Mouse (Mus musculus) kidney, embryonic 16.5 days (tissue): ENCODE data around the gene Clk2. TPM values are rescaled to one million over a fixed set of nuclear protein-coding genes. Genes with fewer than 3 reads are reported as not detected.

ENCODE experiments used
- ATAC-seq: fragments of 200-750 bp; cut with Nextera tagmentation; 2 replicates; pipeline ENCODE4 v1.8.0; 2017; ENCODE audit warnings: moderate TSS enrichment; ENCODE audit not compliant: low FRiP score, low TSS enrichment
- H3K27ac ChIP-seq: fragments of 300-500 bp; sonication (generic); 2 replicates; pipeline ENCODE4 v1.5.1; 2014; ENCODE audit warnings: low read length
- H3K27me3 ChIP-seq: fragments of 300-500 bp; sonication (generic); 2 replicates; pipeline ENCODE4 v1.6.1; 2014; ENCODE audit warnings: low read length, control low read depth, mixed read lengths; ENCODE audit not compliant: insufficient read depth
- H3K36me3 ChIP-seq: fragments of 300-500 bp; sonication (generic); 2 replicates; pipeline ENCODE4 v1.6.1; 2014; ENCODE audit warnings: low read length, control low read depth, mixed read lengths; ENCODE audit not compliant: insufficient read depth
- H3K4me1 ChIP-seq: fragments of 300-500 bp; sonication (generic); 2 replicates; pipeline ENCODE4 v1.6.1; 2014; ENCODE audit warnings: low read length, control low read depth, mixed read lengths; ENCODE audit not compliant: insufficient read depth
- H3K4me2 ChIP-seq: fragments of 300-500 bp; sonication (generic); replicated peaks from 2 replicates; pipeline ENCODE4 v1.6.1; 2014; ENCODE audit warnings: low read depth, low read length
- H3K4me3 ChIP-seq: fragments of 300-500 bp; sonication (generic); 2 replicates; pipeline ENCODE4 v1.5.1; 2014; ENCODE audit warnings: mild to moderate bottlenecking, low read length
- H3K9ac ChIP-seq: fragments of 300-500 bp; sonication (generic); replicated peaks from 2 replicates; pipeline ENCODE4 v1.6.1; 2014; ENCODE audit warnings: low read length
- H3K9me3 ChIP-seq: fragments of 300-500 bp; sonication (generic); 2 replicates; pipeline ENCODE4 v1.6.1; 2016; ENCODE audit warnings: low read length, control low read depth
- WGBS: fragments of 180-500 bp; shearing (Covaris S2); extraction: QIAGEN DNeasy Blood & Tissue Kit; methylation state at CpG from one replicate; pipeline ENCODE4 v1.1.7; 2014; 5-methylcytosine and 5-hydroxymethylcytosine counted together
- polyA plus RNA-seq: library from polyadenylated mRNA; unstranded; fragments of >200 nt; fragmentation: Nextera tagmentation; extraction: Ambion mirVana; gene quantifications from 2 replicates; pipeline ENCODE4 v1.2.1, GENCODE M21; 2015

Gene Clk2
- polyA plus RNA-seq, 1 experiment from 2014 or later = 29.1 TPM

DNA sequence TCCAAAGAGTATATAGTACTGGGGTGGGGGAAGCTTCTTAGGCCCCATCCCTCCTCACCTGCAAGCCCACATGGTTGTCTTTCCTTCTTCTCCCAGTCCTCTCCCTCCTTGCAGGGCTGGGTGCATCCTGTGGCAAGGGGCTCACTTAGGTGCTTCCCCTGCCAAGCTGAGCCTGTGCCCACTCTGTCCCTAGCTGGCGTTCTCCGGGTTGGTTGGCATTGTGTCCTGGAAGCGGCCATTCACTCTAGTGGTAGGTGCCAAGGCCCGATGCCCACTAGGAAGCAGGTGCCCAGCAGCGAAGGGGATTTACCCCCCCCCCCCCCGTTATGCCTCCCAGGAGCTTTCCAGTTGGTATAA lies 19.3 kb downstream of the Clk2 start:
- Histone ChIP-seq H3K9ac (peak overlapping the region; percentile 92), H3K4me3 (peak overlapping the region; percentile 71), H3K4me2 (peak overlapping the region; percentile 97), H3K27ac (peak overlapping the region; percentile 78), H3K4me1 (peaks cover 55% of the 10 kb centered on the region), H3K27me3 (no peaks in the 10 kb centered on the region), H3K36me3 (peaks cover 35% of the 10 kb centered on the region), H3K9me3 (no peaks in the 10 kb centered on the region)
- WGBS = 61% methylated on average over 6 of the region's 6 CpGs
- no peak for ATAC-seq

DNA sequence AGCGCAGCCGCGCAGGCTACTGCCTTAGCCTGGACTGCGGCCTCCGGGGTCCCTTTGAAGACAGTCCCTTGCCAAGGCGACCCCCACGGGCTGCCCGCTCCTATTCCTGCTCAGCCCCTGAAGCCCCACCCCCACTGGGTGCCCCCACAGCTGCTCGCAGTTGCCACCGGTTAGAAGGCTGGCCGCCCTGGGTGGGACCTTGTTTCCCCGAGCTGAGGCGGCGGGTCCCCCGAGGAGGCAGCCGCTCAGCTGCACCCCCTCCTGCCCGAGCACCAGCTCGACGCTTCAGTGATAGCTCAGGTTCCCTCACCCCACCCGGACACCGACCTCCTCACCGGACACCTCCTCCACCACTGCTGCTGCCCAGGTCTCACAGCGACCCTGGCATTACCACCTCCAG lies 22.6 kb downstream of the Clk2 start:
- peak overlapping the region; percentile 52 for H3K9ac ChIP-seq
- no peaks in the 10 kb centered on the region for H3K9me3 ChIP-seq
- H3K4me3 ChIP-seq = no peak overlapping the region
- ATAC-seq = no peak
- H3K4me1 ChIP-seq = peaks cover 53% of the 10 kb centered on the region
- peak overlapping the region; percentile 33 for H3K4me2 ChIP-seq
- 0 out of 2 replicates have a peak overlapping the region, but pooled peaks have one; percentile 37 for H3K27ac ChIP-seq
- H3K27me3 ChIP-seq = no peaks in the 10 kb centered on the region
- H3K36me3 ChIP-seq = peaks cover 5% of the 10 kb centered on the region; the same call in 1 of the 2 replicates
- 31% methylated on average over 23 of the region's 23 CpGs for WGBS

DNA sequence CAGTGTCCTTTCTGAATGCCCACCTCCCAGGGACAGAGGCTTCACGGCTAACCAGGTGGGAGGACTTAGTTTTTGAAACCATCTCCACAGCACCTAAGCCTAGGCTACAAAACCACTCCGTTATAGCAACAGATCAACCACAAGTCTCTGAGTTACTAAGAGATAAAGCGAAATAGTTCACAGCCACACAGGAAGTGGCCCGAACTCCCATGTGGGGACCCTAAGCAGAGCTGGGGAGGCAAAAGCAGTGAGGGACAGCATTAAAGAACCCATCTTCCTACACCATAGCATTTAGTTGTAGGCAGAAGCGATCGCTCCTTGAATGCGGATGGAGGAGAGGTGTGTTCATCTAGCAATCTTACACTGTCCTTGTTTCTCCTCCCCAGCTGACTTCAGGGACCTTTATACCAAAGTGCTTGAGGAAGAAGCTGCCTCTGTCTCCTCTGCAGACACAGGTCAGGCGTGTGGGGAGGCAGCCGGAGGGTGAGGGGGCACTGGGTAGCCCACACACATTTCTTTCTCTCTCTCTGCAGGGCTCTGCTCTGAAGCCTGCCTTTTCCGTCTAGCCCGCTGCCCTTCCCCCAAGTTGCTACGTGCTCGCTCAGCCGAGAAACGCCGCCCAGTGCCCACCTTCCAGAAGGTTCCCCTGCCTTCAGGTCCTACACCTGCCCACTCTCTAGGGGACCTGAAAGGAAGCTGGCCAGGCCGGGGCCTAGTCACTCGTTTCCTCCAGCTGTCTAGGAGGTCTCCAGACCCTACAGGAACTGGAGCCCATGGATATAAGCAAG lies 23.3 kb downstream of the Clk2 start:
- WGBS = 59% methylated on average over 18 of the region's 18 CpGs
- ATAC-seq = no peak
- H3K4me1 ChIP-seq = peaks cover 50% of the 10 kb centered on the region
- peak overlapping the region; percentile 52 for H3K9ac ChIP-seq
- no peak overlapping the region for H3K4me3 ChIP-seq
- peak overlapping the region; percentile 37; the same call in 1 of the 2 replicates for H3K27ac ChIP-seq
- H3K27me3 ChIP-seq = no peaks in the 10 kb centered on the region
- no peaks in the 10 kb centered on the region for H3K9me3 ChIP-seq
- H3K4me2 ChIP-seq = peak overlapping the region; percentile 33; the same call in 1 of the 2 replicates
- 0 out of 2 replicates have a peak, but pooled peaks cover 2% of the 10 kb centered on the region for H3K36me3 ChIP-seq

DNA sequence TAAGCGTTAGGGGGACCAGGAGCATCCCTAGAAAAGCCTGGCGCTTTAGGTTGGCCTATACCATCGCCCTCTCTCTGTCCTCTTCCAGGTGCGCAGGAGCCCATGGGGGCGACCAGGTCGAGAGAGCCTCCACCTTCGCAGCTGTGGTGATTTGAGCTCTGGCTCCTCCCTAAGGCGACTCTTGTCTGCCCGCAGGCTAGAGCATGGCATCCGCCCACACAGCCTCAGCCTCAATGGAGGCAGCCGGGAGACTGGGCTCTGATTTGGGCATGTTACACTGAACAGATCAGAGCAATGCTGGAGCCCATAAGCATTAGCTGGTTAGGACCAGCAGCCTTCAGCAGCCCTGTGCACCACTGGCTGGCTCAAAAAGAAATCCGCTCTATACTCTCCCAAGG lies 23.9 kb downstream of the Clk2 start:
- Histone ChIP-seq H3K27ac (peak overlapping the region; percentile 37; the same call in 1 of the 2 replicates), H3K4me1 (peaks cover 49% of the 10 kb centered on the region), H3K4me2 (peak overlapping the region; percentile 25; the same call in 1 of the 2 replicates), H3K9ac (0 out of 2 replicates have a peak overlapping the region, but pooled peaks have one; percentile 17), H3K4me3 (no peak overlapping the region), H3K27me3 (no peaks in the 10 kb centered on the region), H3K36me3 (0 out of 2 replicates have a peak, but pooled peaks cover 2% of the 10 kb centered on the region), H3K9me3 (no peaks in the 10 kb centered on the region)
- 56% methylated on average over 12 of the region's 12 CpGs for WGBS
- 0 out of 2 replicates have a peak, but pooled peaks have one; percentile 5 for ATAC-seq

DNA sequence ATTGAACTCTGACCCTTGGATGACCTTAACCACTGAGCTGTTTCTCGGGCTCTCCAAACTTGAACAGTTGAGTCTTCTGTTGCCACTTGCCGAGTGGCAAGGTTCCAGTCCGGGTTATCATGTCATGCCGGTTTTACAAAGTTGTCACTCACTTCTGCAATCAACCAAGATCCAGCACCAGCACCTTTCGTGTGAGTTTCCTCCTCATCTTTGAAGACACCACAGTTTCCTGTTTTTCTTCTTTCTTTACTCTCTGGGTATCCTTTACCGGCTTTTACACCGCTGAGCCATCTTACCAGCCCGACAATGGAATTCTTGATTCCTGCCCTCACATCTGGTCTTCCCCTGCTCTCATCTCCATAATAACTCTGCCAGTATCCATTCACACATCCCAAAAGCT lies 25.8 kb downstream of the Clk2 start:
- Histone ChIP-seq H3K27me3 (no peaks in the 10 kb centered on the region), H3K9ac (no peak overlapping the region), H3K4me1 (peaks cover 30% of the 10 kb centered on the region), H3K9me3 (no peaks in the 10 kb centered on the region), H3K4me3 (no peak overlapping the region), H3K36me3 (0 out of 2 replicates have a peak, but pooled peaks cover 2% of the 10 kb centered on the region), H3K4me2 (no peak overlapping the region), H3K27ac (no peak overlapping the region)
- 83% methylated on average over 8 of the region's 8 CpGs for WGBS
- ATAC-seq = no peak

DNA sequence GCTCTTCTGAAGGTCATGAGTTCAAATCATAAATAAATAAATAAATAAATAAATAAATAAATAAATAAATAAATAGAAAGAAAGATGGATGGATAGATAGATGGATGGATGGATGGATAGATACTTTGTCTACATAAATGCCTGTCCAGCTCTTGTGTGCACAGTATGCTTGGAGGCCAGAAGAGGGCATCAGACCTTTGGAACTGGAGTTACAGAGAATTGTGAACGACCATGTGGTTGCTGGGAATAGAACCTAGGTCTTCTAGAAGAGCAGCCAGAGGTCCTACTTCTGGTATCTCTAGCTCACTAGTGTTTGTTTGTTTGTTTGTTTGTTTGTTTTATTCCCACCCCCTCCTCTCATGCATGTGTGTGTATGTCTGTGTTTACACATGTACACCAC lies 28.8 kb downstream of the Clk2 start:
- Histone ChIP-seq H3K9me3 (no peaks in the 10 kb centered on the region), H3K27me3 (no peaks in the 10 kb centered on the region), H3K4me1 (peaks cover 15% of the 10 kb centered on the region), H3K4me3 (no peak overlapping the region), H3K4me2 (no peak overlapping the region), H3K9ac (no peak overlapping the region), H3K36me3 (no peaks in the 10 kb centered on the region), H3K27ac (no peak overlapping the region)
- WGBS = 74% methylated on average over 1 of the region's 1 CpGs
- ATAC-seq = no peak

DNA sequence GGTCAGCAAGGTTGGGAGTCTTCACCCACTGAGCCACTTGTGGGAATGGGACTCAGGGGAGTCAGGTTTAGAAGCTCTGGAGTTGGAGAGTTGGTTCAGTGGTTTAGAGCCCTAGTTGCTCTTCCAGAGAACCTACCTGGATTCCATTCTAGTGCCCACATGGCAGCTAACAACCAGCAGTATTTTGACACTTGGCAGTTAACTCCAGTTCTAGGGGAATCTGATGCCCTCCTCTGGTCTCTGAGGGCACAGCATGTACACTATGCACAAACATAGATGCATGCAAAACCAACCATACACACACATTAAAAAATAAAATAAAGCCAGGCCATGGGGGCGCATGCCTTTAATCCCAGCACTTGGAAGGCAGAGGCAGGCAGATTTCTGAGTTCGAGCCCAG lies 29.3 kb downstream of the Clk2 start:
- Histone ChIP-seq H3K36me3 (no peaks in the 10 kb centered on the region), H3K9ac (no peak overlapping the region), H3K4me3 (no peak overlapping the region), H3K9me3 (no peaks in the 10 kb centered on the region), H3K4me2 (no peak overlapping the region), H3K27ac (no peak overlapping the region), H3K27me3 (no peaks in the 10 kb centered on the region), H3K4me1 (peaks cover 10% of the 10 kb centered on the region)
- no peak for ATAC-seq
- 93% methylated on average over 2 of the region's 2 CpGs for WGBS

DNA sequence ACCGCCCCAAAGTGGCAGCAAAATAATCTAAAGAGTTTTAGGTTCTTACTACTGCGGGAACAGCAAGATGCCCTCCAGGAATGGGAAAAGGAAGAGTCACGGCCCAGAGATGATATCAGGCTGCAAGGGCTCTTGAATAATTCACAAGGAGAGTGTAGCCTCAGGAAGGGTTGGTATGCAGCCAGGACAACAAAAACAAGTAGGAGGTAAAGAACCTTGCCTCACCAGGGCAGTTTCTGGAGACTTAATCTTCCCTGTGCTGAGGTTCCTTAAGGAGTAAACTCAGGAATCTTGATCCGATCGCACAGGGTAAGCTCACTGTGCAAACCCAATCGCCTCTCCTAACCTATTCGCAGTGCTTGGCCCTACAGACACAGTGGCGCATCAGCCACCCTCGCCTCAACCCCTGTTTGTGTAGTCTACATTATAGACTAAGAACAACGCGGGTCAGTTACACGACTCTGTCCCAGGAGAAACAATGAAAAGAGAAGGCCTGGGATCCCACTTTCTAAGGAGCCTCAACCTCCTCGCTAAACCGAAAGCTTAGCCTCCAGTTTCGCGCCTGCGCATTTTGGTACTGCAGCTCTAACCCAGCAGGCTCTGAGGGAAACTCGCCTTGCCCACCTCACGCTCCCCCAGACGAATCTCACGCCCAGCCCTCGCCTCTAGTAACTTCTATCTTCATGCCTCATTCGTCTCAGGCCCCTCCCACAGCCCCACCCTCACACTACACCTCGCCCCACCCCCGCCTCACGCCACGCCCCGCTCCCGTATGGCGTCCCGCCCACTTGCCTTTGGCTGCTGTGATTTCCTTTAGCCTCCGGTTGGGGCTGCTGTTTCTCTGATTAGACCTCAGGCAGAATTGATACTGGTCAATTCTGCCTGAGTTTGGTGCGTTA lies 31.6 kb downstream of the Clk2 start:
- H3K36me3 ChIP-seq = no peaks in the 10 kb centered on the region
- 6% methylated on average over 33 of the region's 33 CpGs for WGBS
- peaks cover 9% of the 10 kb centered on the region for H3K4me1 ChIP-seq
- no peaks in the 10 kb centered on the region for H3K27me3 ChIP-seq
- H3K27ac ChIP-seq = peak overlapping the region; percentile 88
- no peaks in the 10 kb centered on the region for H3K9me3 ChIP-seq
- peak overlapping the region; percentile 54 for H3K4me2 ChIP-seq
- ATAC-seq = peak; percentile 96
- H3K9ac ChIP-seq = peak overlapping the region; percentile 87
- H3K4me3 ChIP-seq = peak overlapping the region; percentile 55

DNA sequence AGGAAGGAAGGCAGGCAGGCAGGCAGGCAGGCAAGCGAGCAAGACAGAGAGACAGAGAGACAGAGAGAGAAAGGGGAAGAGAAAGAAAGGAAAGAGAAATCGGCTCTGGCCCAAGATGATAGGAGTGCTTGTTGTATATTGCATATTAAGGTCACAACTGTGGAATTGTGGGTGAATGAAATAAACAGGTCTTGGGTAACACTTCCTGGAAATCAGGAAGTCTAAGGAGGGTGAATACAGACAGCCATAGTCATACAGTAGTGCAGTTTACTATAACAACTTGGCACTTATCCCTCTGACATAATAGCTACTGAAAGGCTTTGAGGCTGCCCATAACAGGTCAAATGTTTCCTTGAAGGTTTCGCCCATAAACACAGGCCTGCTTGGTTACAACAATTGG lies 35.2 kb downstream of the Clk2 start:
- Histone ChIP-seq H3K9ac (no peak overlapping the region), H3K27ac (no peak overlapping the region), H3K4me3 (no peak overlapping the region), H3K9me3 (no peaks in the 10 kb centered on the region), H3K4me2 (no peak overlapping the region), H3K36me3 (no peaks in the 10 kb centered on the region), H3K4me1 (peaks cover 14% of the 10 kb centered on the region), H3K27me3 (no peaks in the 10 kb centered on the region)
- WGBS = 84% methylated on average over 3 of the region's 3 CpGs
- ATAC-seq = no peak
